Mouse (Mus musculus): ENCODE data around the gene Sema6b.

DNA sequence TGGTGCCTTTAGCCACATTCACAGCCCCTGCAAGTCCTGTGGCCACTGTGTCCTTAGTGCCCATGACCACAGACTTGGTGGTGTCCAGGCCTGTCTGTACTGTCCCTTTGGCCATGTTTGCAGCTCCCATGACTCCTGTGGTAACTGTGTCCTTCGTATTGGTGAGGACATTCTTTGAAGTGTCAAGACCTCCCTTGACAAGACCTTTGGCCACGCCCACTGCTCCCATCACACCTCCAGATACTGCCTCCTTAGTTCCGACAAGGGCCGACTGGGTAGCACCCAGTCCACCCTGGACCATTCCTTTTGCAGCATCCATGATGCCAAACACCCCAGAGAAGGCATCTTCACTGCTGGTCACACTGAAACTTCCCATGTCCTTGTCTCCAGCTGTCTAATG is 33.2 kb downstream of the Sema6b start:
- TF ChIP-seq POLR2A (IDR thresholded peaks at IDR 0.05; ENCODE audit: insufficient read depth, low read depth, low read length), result no peak
- no peak for TF ChIP-seq CTCF (IDR thresholded peaks at IDR 0.05; ENCODE audit: insufficient read depth, low read depth, low read length)

Measured in olfactory bulb, adult 2 months (tissue).